8 mouse cellular contexts compared by ENCODE assay signal in genomic region chr6:113392387-113393071, GRCm38 (mm10). TPM values are rescaled to one million over a fixed set of nuclear protein-coding genes. Genes with fewer than 3 reads are reported as not detected.
A peak's percentile ranks its signal among the peaks of the same experiment; 100 is the strongest.
DNase-seq lines count a peak whose midpoint lies in the region; ATAC-seq and TF ChIP-seq lines count a peak whose summit lies in the region.

No protein-coding gene starts in this region.

- peaks cover 26% of the 10 kb centered on the region for H3K4me1 ChIP-seq in intestine, embryonic 16.5 days (ENCODE audit: control insufficient read depth, insufficient read depth, low read length)
- peaks cover 4% of the 10 kb centered on the region; the same call in 1 of the 2 replicates for H3K4me1 ChIP-seq in limb, embryonic 11.5 days (ENCODE audit: control insufficient read depth, insufficient read depth, low read length)
- peaks cover 29% of the 10 kb centered on the region for H3K4me1 ChIP-seq in midbrain, embryonic 10.5 days
- H3K4me1 ChIP-seq in small intestine, adult 2 months (ENCODE audit: control insufficient read depth, insufficient read depth, insufficient read length, low read length) = peaks cover 22% of the 10 kb centered on the region

- peaks cover 12% of the 10 kb centered on the region; the same call in 1 of the 2 replicates for H3K36me3 ChIP-seq in intestine, embryonic 16.5 days (ENCODE audit: control insufficient read depth, insufficient read depth, low read length)
- H3K36me3 ChIP-seq in limb, embryonic 11.5 days (ENCODE audit: control insufficient read depth, insufficient read depth, low read length) = peaks cover 5% of the 10 kb centered on the region; the same call in 1 of the 2 replicates
- peaks cover 53% of the 10 kb centered on the region for H3K36me3 ChIP-seq in midbrain, embryonic 10.5 days
- peaks cover 35% of the 10 kb centered on the region for H3K36me3 ChIP-seq in small intestine, adult 2 months (ENCODE audit: control insufficient read depth, insufficient read depth, low read length)

- H3K9ac ChIP-seq in intestine, embryonic 16.5 days (ENCODE audit: low read depth, low read length) = peak overlapping the region; percentile 62
- peak overlapping the region; percentile 81 for H3K9ac ChIP-seq in limb, embryonic 11.5 days (ENCODE audit: low read length)

- peak overlapping the region; percentile 84 for H3K4me2 ChIP-seq in intestine, embryonic 16.5 days (ENCODE audit: low read depth, low read length)
- peak overlapping the region; percentile 97 for H3K4me2 ChIP-seq in limb, embryonic 11.5 days (ENCODE audit: low read depth, severe bottlenecking)

- H3K4me3 ChIP-seq in intestine, embryonic 16.5 days (ENCODE audit: low read length) = peak overlapping the region; percentile 46
- H3K4me3 ChIP-seq in limb, embryonic 11.5 days (ENCODE audit: low read depth, low read length) = peak overlapping the region; percentile 42
- peak overlapping the region; percentile 69 for H3K4me3 ChIP-seq in midbrain, embryonic 10.5 days
- peak overlapping the region; percentile 50 for H3K4me3 ChIP-seq in small intestine, adult 2 months (ENCODE audit: low read depth, low read length)

- peak; percentile 72 for DNase-seq in adrenal gland, postnatal 10 days
- DNase-seq in gastrocnemius, postnatal 4 days (ENCODE audit: low spot score in 2 of 2) = peak; percentile 45 to 53
- peak; percentile 76 for DNase-seq in limb, embryonic 11.5 days (ENCODE audit: low spot score)
- DNase-seq in midbrain, embryonic 10.5 days (ENCODE audit: low spot score) = peak; percentile 86

- H3K27ac ChIP-seq in intestine, embryonic 16.5 days (ENCODE audit: low read length) = no peak overlapping the region
- no peak overlapping the region for H3K27ac ChIP-seq in limb, embryonic 11.5 days (replicated peaks; ENCODE audit: low read depth, low read length)
- peak overlapping the region; percentile 93 for H3K27ac ChIP-seq in midbrain, embryonic 10.5 days (replicated peaks)
- no peak overlapping the region for H3K27ac ChIP-seq in small intestine, adult 2 months (ENCODE audit: insufficient read depth, low read depth, low read length)

- WGBS in intestine, embryonic 16.5 days = 2% methylated on average over 51 of the region's 51 CpGs
- under 1% methylated on average over 44 of the region's 51 CpGs for WGBS in limb, embryonic 11.5 days
- under 1% methylated on average over 51 of the region's 51 CpGs for WGBS in midbrain, embryonic 10.5 days
- 9% methylated on average over 51 of the region's 51 CpGs for WGBS in small intestine, adult 2 months

- H3K9me3 ChIP-seq in intestine, embryonic 16.5 days (ENCODE audit: control insufficient read depth, low read length) = no peaks in the 10 kb centered on the region
- H3K9me3 ChIP-seq in limb, embryonic 11.5 days (ENCODE audit: control insufficient read depth, low read length) = no peaks in the 10 kb centered on the region
- no peaks in the 10 kb centered on the region for H3K9me3 ChIP-seq in midbrain, embryonic 10.5 days (replicated peaks)

- no peak for TF ChIP-seq POLR2A in small intestine, adult 2 months (IDR thresholded peaks at IDR 0.05; ENCODE audit: low read depth, low read length)

- ATAC-seq in common myeloid progenitor, adult 5-6 weeks (replicated peaks; ENCODE audit: low read depth, poor library complexity, severe bottlenecking) = peak; percentile 72
- ATAC-seq in intestine, embryonic 16.5 days = peak; percentile 79
- peak; percentile 64 for ATAC-seq in limb, embryonic 11.5 days (ENCODE audit: insufficient number of reproducible peaks, low FRiP score, low TSS enrichment, low read depth)
- ATAC-seq in CD4-positive, CD25-positive, alpha-beta regulatory T cell, adult 4 months = no peak

- H3K27me3 ChIP-seq in intestine, embryonic 16.5 days (replicated peaks; ENCODE audit: control insufficient read depth, insufficient read depth, low read length) = no peaks in the 10 kb centered on the region
- H3K27me3 ChIP-seq in limb, embryonic 11.5 days (ENCODE audit: control insufficient read depth, insufficient read depth, low read length) = no peaks in the 10 kb centered on the region
- no peaks in the 10 kb centered on the region for H3K27me3 ChIP-seq in midbrain, embryonic 10.5 days (ENCODE audit: low read depth, poor library complexity, severe bottlenecking)
- H3K27me3 ChIP-seq in small intestine, adult 2 months (ENCODE audit: control insufficient read depth, insufficient read depth, low read length) = no peaks in the 10 kb centered on the region

- TF ChIP-seq CTCF in small intestine, adult 2 months (IDR thresholded peaks at IDR 0.05; ENCODE audit: extremely low read depth, insufficient read length, insufficient replicate concordance, low read depth, low read length) = no peak

RNA-seq across cellular contexts. Expression of gene Ttll3, which starts 3.5 kb away (rescaled TPM):
- total RNA-seq in adrenal gland, postnatal 10 days (2021) = 1 to 10 TPM; 1.8 to 4.3 TPM
- 0.78 and 1.4 TPM in 2 replicates for total RNA-seq in common myeloid progenitor, adult 5-6 weeks (2017)
- total RNA-seq in gastrocnemius, postnatal 4 days (2021) = 1 to 10 TPM; 3.4 to 4.6 TPM
- 3.0 and 3.3 TPM in 2 replicates for polyA plus RNA-seq in intestine, embryonic 16.5 days (2015; fragmentation: Nextera tagmentation; extraction: Ambion mirVana)
- polyA plus RNA-seq in limb, embryonic 11.5 days (2014; fragmentation: Nextera tagmentation; extraction: Ambion mirVana) = 2.1 and 3.0 TPM in 2 replicates
- 5.9 and 6.7 TPM in 2 replicates for polyA plus RNA-seq in midbrain, embryonic 10.5 days (2016; fragmentation: Nextera tagmentation; extraction: Ambion mirVana)
- 5.9 and 14.9 TPM in 2 replicates for polyA plus RNA-seq in small intestine, adult 2 months (2012; rRNA removed)
- 10 to 100 TPM; 22.7 to 24.0 TPM for polyA plus RNA-seq in CD4-positive, CD25-positive, alpha-beta regulatory T cell, adult 4 months (2017; shearing (Covaris generic))

RNA-seq across cellular contexts. Expression of gene Arpc4, which starts 14.6 kb away (rescaled TPM):
- total RNA-seq in adrenal gland, postnatal 10 days (2021) = 100 to 1,000 TPM; 181 to 183 TPM
- 175 and 193 TPM in 2 replicates for total RNA-seq in common myeloid progenitor, adult 5-6 weeks (2017)
- total RNA-seq in gastrocnemius, postnatal 4 days (2021) = 100 to 1,000 TPM; 130 to 134 TPM
- polyA plus RNA-seq in intestine, embryonic 16.5 days (2015; fragmentation: Nextera tagmentation; extraction: Ambion mirVana) = 449 and 456 TPM in 2 replicates
- polyA plus RNA-seq in limb, embryonic 11.5 days (2014; fragmentation: Nextera tagmentation; extraction: Ambion mirVana) = 186 and 197 TPM in 2 replicates
- 379 and 381 TPM in 2 replicates for polyA plus RNA-seq in midbrain, embryonic 10.5 days (2016; fragmentation: Nextera tagmentation; extraction: Ambion mirVana)
- 45.9 and 96.0 TPM in 2 replicates for polyA plus RNA-seq in small intestine, adult 2 months (2012; rRNA removed)
- polyA plus RNA-seq in CD4-positive, CD25-positive, alpha-beta regulatory T cell, adult 4 months (2017; shearing (Covaris generic)) = 100 to 1,000 TPM; 574 to 794 TPM

RNA-seq across cellular contexts. Expression of gene Tada3, which starts 14.8 kb away (rescaled TPM):
- 10 to 100 TPM; 30.5 to 37.1 TPM for total RNA-seq in adrenal gland, postnatal 10 days (2021)
- 20.7 and 33.1 TPM in 2 replicates for total RNA-seq in common myeloid progenitor, adult 5-6 weeks (2017)
- 10 to 100 TPM; 30.0 to 32.3 TPM for total RNA-seq in gastrocnemius, postnatal 4 days (2021)
- 44.4 and 45.1 TPM in 2 replicates for polyA plus RNA-seq in intestine, embryonic 16.5 days (2015; fragmentation: Nextera tagmentation; extraction: Ambion mirVana)
- 52.6 and 53.7 TPM in 2 replicates for polyA plus RNA-seq in limb, embryonic 11.5 days (2014; fragmentation: Nextera tagmentation; extraction: Ambion mirVana)
- 59.2 and 62.9 TPM in 2 replicates for polyA plus RNA-seq in midbrain, embryonic 10.5 days (2016; fragmentation: Nextera tagmentation; extraction: Ambion mirVana)
- 10.9 and 24.5 TPM in 2 replicates for polyA plus RNA-seq in small intestine, adult 2 months (2012; rRNA removed)
- polyA plus RNA-seq in CD4-positive, CD25-positive, alpha-beta regulatory T cell, adult 4 months (2017; shearing (Covaris generic)) = 10 to 100 TPM; 39.2 to 47.5 TPM

RNA-seq across cellular contexts. Expression of gene Rpusd3, which starts 26.6 kb away (rescaled TPM):
- 10 to 100 TPM; 16.4 to 24.4 TPM for total RNA-seq in adrenal gland, postnatal 10 days (2021)
- total RNA-seq in common myeloid progenitor, adult 5-6 weeks (2017) = 5.5 and 9.0 TPM in 2 replicates
- 10 to 100 TPM; 12.0 to 12.2 TPM for total RNA-seq in gastrocnemius, postnatal 4 days (2021)
- polyA plus RNA-seq in intestine, embryonic 16.5 days (2015; fragmentation: Nextera tagmentation; extraction: Ambion mirVana) = 32.4 and 35.5 TPM in 2 replicates
- polyA plus RNA-seq in limb, embryonic 11.5 days (2014; fragmentation: Nextera tagmentation; extraction: Ambion mirVana) = 34.9 and 39.0 TPM in 2 replicates
- polyA plus RNA-seq in midbrain, embryonic 10.5 days (2016; fragmentation: Nextera tagmentation; extraction: Ambion mirVana) = 36.3 and 43.4 TPM in 2 replicates
- polyA plus RNA-seq in small intestine, adult 2 months (2012; rRNA removed) = 25.8 and 71.6 TPM in 2 replicates
- polyA plus RNA-seq in CD4-positive, CD25-positive, alpha-beta regulatory T cell, adult 4 months (2017; shearing (Covaris generic)) = 10 to 100 TPM in 1 of 2 experiments, 1 to 10 TPM in 1; 9.8 to 10.2 TPM

RNA-seq across cellular contexts. Expression of gene Cidec, which starts 43.0 kb away (rescaled TPM):
- 100 to 1,000 TPM; 397 to 418 TPM for total RNA-seq in adrenal gland, postnatal 10 days (2021)
- not detected in 2 replicates for total RNA-seq in common myeloid progenitor, adult 5-6 weeks (2017)
- 10 to 100 TPM; 12.4 to 25.1 TPM for total RNA-seq in gastrocnemius, postnatal 4 days (2021)
- 24.4 and 35.0 TPM in 2 replicates for polyA plus RNA-seq in intestine, embryonic 16.5 days (2015; fragmentation: Nextera tagmentation; extraction: Ambion mirVana)
- not detected in 2 replicates for polyA plus RNA-seq in limb, embryonic 11.5 days (2014; fragmentation: Nextera tagmentation; extraction: Ambion mirVana)
- polyA plus RNA-seq in midbrain, embryonic 10.5 days (2016; fragmentation: Nextera tagmentation; extraction: Ambion mirVana) = not detected in 2 replicates
- polyA plus RNA-seq in small intestine, adult 2 months (2012; rRNA removed) = 156 and 346 TPM in 2 replicates
- not detected for polyA plus RNA-seq in CD4-positive, CD25-positive, alpha-beta regulatory T cell, adult 4 months (2017; shearing (Covaris generic))
